Mouse (Mus musculus): ENCODE results near the gene Myom1.

- no peak for TF ChIP-seq GATA1 (IDR thresholded peaks at IDR 0.05; ENCODE audit: low read length)
- TF ChIP-seq TAL1 (IDR thresholded peaks at IDR 0.05; ENCODE audit: low read length) = no peak
Observed at GRCm38 (mm10) chr17:71127464-71128110, 125.2 kb downstream of the Myom1 start.

Measured in erythroblast, embryonic 14.5 days (primary cell).